Mouse (Mus musculus) ES-E14 (cell line): ENCODE results near the gene Ppp1r9a.

Experiments
- CHD2 ChIP-seq: IDR thresholded peaks from 2 replicates; pipeline ENCODE4 v1.6.1; 2014; ENCODE audit warnings: mild to moderate bottlenecking, low read depth, low read length, inconsistent platforms
- HCFC1 ChIP-seq: IDR thresholded peaks from 2 replicates; pipeline ENCODE4 v1.6.1; 2012; ENCODE audit warnings: low read length, inconsistent platforms, borderline replicate concordance; ENCODE audit not compliant: insufficient read depth
- ZC3H11A ChIP-seq: IDR thresholded peaks from 2 replicates; pipeline ENCODE4 v1.6.1; 2012; ENCODE audit warnings: low read depth, mild to moderate bottlenecking, inconsistent platforms, low read length, borderline replicate concordance
- ZNF384 ChIP-seq: IDR thresholded peaks from 2 replicates; pipeline ENCODE4 v1.6.1; 2012; ENCODE audit warnings: low read depth, low read length, inconsistent platforms

DNA sequence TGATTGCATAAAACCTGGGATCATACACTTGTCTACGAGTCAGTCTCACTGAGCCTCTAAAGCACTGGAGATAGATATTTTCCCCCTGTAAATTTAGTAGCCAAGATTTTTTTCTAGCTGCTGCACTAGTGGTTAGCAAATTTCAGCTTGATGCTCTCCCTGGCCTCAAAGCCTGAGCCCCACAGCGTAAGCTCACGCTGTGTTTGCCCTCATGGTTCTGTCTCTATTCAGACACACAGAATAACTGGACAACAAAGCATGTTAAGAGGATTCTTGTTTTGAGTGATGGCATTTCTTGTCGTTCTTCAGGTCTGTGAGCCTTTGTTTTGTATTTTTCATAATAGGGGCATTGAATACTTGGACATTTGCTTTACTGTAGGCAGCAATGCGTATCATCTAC is 177.4 kb downstream of the Ppp1r9a start:
- TF ChIP-seq ZNF384 = no peak
- no peak for TF ChIP-seq HCFC1
- TF ChIP-seq CHD2 = no peak
- TF ChIP-seq ZC3H11A = no peak
